8 mouse cellular contexts compared by ENCODE assay signal in the genomic region with DNA sequence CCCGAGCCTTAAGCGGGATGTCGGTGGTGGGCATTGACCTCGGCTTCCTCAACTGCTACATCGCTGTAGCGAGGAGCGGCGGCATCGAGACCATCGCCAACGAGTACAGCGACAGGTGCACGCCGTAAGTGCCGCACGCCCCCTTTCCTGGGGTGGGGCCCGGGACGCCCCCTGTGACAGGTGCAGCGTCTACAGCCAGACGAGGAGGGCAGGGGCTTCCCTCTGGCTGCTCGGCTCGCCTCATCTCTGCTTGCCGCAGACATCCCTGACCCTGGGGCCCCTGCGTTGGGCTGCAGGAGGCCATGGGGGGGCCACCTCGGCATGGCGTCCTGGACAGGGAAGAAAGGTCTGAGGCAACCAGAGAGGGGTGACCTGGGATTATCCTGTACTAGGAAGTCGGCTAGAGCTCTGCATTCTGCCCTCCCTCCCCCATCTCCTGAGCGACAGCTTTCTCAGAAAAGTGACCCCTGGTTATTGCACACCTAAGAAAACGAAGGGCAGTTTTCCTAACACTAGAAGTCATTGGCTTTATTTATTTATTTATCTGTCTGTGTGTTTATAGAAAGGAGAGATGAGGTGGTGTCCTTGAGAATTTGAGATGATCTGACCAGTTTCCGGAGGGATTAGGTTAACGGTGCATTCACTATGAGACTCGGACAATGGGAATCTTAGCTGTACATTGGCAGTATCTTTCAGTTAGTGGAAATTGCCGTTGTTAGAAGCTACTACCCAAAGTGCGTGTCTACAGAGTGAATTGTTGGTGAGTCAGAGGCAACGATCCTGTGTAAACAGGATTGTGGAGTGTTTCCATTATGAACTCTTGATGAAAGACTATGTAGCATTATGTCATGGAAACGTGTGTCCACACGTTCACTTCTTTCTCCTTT. TPM values are rescaled to one million over a fixed set of nuclear protein-coding genes. Genes with fewer than 3 reads are reported as not detected.
DNase-seq lines count a peak whose midpoint lies in the region; ATAC-seq lines count a peak whose summit lies in the region.

No protein-coding gene starts in this region.

- DNase-seq in kidney, postnatal 4 days = no peak
- peak; percentile 2 for DNase-seq in T-cell, adult 2 months (ENCODE audit: low spot score)
- no peak for DNase-seq in urinary bladder, postnatal 10 days (ENCODE audit: low spot score)

- peak; percentile 60 for ATAC-seq in kidney, embryonic 14.5 days (ENCODE audit: low FRiP score, low TSS enrichment)
- peak; percentile 26 for ATAC-seq in erythroid progenitor cell, adult 5-6 weeks (replicated peaks; ENCODE audit: low FRiP score, poor library complexity, severe bottlenecking)
- peak; percentile 55 for ATAC-seq in inflammation-experienced regulatory T-cells, adult 6 months
- ATAC-seq in stomach, embryonic 16.5 days (ENCODE audit: insufficient read depth, low FRiP score) = no peak; the same call in 1 of the 2 replicates

- no peaks in the 10 kb centered on the region for H3K27me3 ChIP-seq in kidney, embryonic 14.5 days (ENCODE audit: control insufficient read depth, insufficient read depth, low read length)
- H3K27me3 ChIP-seq in stomach, embryonic 16.5 days (ENCODE audit: control insufficient read depth, insufficient read depth, low read length) = no peaks in the 10 kb centered on the region

- 0 out of 2 replicates have a peak overlapping the region, but pooled peaks have one; percentile 24 for H3K27ac ChIP-seq in kidney, embryonic 14.5 days (ENCODE audit: low read depth, low read length)
- H3K27ac ChIP-seq in macrophage = 0 out of 2 replicates have a peak overlapping the region, but pooled peaks have one; percentile 8
- H3K27ac ChIP-seq in stomach, embryonic 16.5 days (ENCODE audit: low read length) = peak overlapping the region; percentile 73

- H3K9me3 ChIP-seq in kidney, embryonic 14.5 days (ENCODE audit: control insufficient read depth, low read length) = no peaks in the 10 kb centered on the region
- no peaks in the 10 kb centered on the region for H3K9me3 ChIP-seq in stomach, embryonic 16.5 days (replicated peaks; ENCODE audit: control insufficient read depth, low read length)

- H3K4me3 ChIP-seq in kidney, embryonic 14.5 days (ENCODE audit: low read length) = peak overlapping the region; percentile 69
- H3K4me3 ChIP-seq in macrophage (ENCODE audit: inconsistent target) = peak overlapping the region; percentile 67
- H3K4me3 ChIP-seq in stomach, embryonic 16.5 days (replicated peaks; ENCODE audit: low read length) = peak overlapping the region; percentile 73

- peak overlapping the region; percentile 66 for H3K9ac ChIP-seq in kidney, embryonic 14.5 days (ENCODE audit: low read depth, low read length)
- peak overlapping the region; percentile 77 for H3K9ac ChIP-seq in stomach, embryonic 16.5 days (ENCODE audit: low read length)

- WGBS in kidney, embryonic 14.5 days = 3% methylated on average over 35 of the region's 37 CpGs
- 3% methylated on average over 37 of the region's 37 CpGs for WGBS in macrophage (ENCODE audit: missing documents)
- WGBS in stomach, embryonic 16.5 days = 2% methylated on average over 37 of the region's 37 CpGs

- H3K79me2 ChIP-seq in macrophage (ENCODE audit: inconsistent target) = peaks cover 27% of the 10 kb centered on the region; the same call in 1 of the 2 replicates

- peaks cover 5% of the 10 kb centered on the region; the same call in 1 of the 2 replicates for H3K4me1 ChIP-seq in kidney, embryonic 14.5 days (ENCODE audit: control insufficient read depth, insufficient read depth, low read length)
- H3K4me1 ChIP-seq in stomach, embryonic 16.5 days (ENCODE audit: control insufficient read depth, insufficient read depth, low read length) = peaks cover 12% of the 10 kb centered on the region; the same call in 1 of the 2 replicates

- H3K4me2 ChIP-seq in kidney, embryonic 14.5 days (replicated peaks; ENCODE audit: low read depth, low read length) = peak overlapping the region; percentile 96
- H3K4me2 ChIP-seq in stomach, embryonic 16.5 days (ENCODE audit: low read depth, low read length) = peak overlapping the region; percentile 98

- no peaks in the 10 kb centered on the region for H3K36me3 ChIP-seq in kidney, embryonic 14.5 days (ENCODE audit: control insufficient read depth, insufficient read depth, low read length)
- no peaks in the 10 kb centered on the region for H3K36me3 ChIP-seq in macrophage (ENCODE audit: inconsistent target)
- H3K36me3 ChIP-seq in stomach, embryonic 16.5 days (ENCODE audit: control insufficient read depth, insufficient read depth, low read length) = no peaks in the 10 kb centered on the region

RNA-seq across cellular contexts. Expression of gene Hspa4l, which starts 1.6 kb away (rescaled TPM):
- 4.3 and 8.8 TPM in 2 replicates for polyA plus RNA-seq in kidney, embryonic 14.5 days (2014; fragmentation: Nextera tagmentation; extraction: Ambion mirVana)
- total RNA-seq in erythroid progenitor cell, adult 5-6 weeks (2015; ENCODE audit: low replicate concordance) = 84.3 and 85.8 TPM in 2 replicates
- total RNA-seq in erythroid progenitor cell, adult 5-6 weeks (2017; ENCODE audit: low replicate concordance) = 58.1 and 152 TPM in 2 replicates
- 10 to 100 TPM; 21.5 to 44.4 (median 25.4) TPM for polyA plus RNA-seq in inflammation-experienced regulatory T-cells, adult 6 months (2017; shearing (Covaris generic))
- total RNA-seq in macrophage (2018; cell fraction: chromatin; rRNA removed) = 10 to 100 TPM; 22.8 to 90.0 (median 56.5) TPM
- total RNA-seq in macrophage (2018; cell fraction: cytosol; rRNA removed) = 10 to 100 TPM; 11.7 to 19.6 (median 15.8) TPM
- 10 to 100 TPM; 12.1 to 55.3 (median 28.7) TPM for total RNA-seq in macrophage (2018; cell fraction: nucleus; rRNA removed)
- polyA plus RNA-seq in macrophage (2018) = 8.3 to 17.8 TPM (median 11.8 TPM) in 3 replicates
- polyA plus RNA-seq in stomach, embryonic 16.5 days (2015; fragmentation: Nextera tagmentation; extraction: Ambion mirVana) = 13.9 and 14.1 TPM in 2 replicates

RNA-seq across cellular contexts. Expression of gene Slc25a31, which starts 37.2 kb away (rescaled TPM):
- polyA plus RNA-seq in kidney, embryonic 14.5 days (2014; fragmentation: Nextera tagmentation; extraction: Ambion mirVana) = 0.28 TPM in 1 of 2 replicates, not detected in the other
- not detected in 2 replicates for total RNA-seq in erythroid progenitor cell, adult 5-6 weeks (2015; ENCODE audit: low replicate concordance)
- total RNA-seq in erythroid progenitor cell, adult 5-6 weeks (2017; ENCODE audit: low replicate concordance) = not detected in 2 replicates
- polyA plus RNA-seq in inflammation-experienced regulatory T-cells, adult 6 months (2017; shearing (Covaris generic)) = not detected
- 1 to 10 TPM in 1 of 26 experiments, under 1 TPM in 6, not detected in 19; 0.36 to 1.3 (median 0.74) TPM for total RNA-seq in macrophage (2018; cell fraction: chromatin; rRNA removed)
- total RNA-seq in macrophage (2018; cell fraction: cytosol; rRNA removed) = under 1 TPM in 19 of 26 experiments, not detected in 7; 0.03 to 0.42 (median 0.17) TPM
- 1 to 10 TPM in 1 of 26 experiments, under 1 TPM in 10, not detected in 15; 0.20 to 1.5 (median 0.42) TPM for total RNA-seq in macrophage (2018; cell fraction: nucleus; rRNA removed)
- 0.20 to 0.26 TPM (median 0.22 TPM) in 3 replicates for polyA plus RNA-seq in macrophage (2018)
- polyA plus RNA-seq in stomach, embryonic 16.5 days (2015; fragmentation: Nextera tagmentation; extraction: Ambion mirVana) = 0.10 and 0.30 TPM in 2 replicates

RNA-seq across cellular contexts. Expression of gene Plk4, which starts 53.9 kb away (rescaled TPM):
- polyA plus RNA-seq in kidney, embryonic 14.5 days (2014; fragmentation: Nextera tagmentation; extraction: Ambion mirVana) = 48.7 and 74.8 TPM in 2 replicates
- 142 and 182 TPM in 2 replicates for total RNA-seq in erythroid progenitor cell, adult 5-6 weeks (2015; ENCODE audit: low replicate concordance)
- total RNA-seq in erythroid progenitor cell, adult 5-6 weeks (2017; ENCODE audit: low replicate concordance) = 197 and 209 TPM in 2 replicates
- polyA plus RNA-seq in inflammation-experienced regulatory T-cells, adult 6 months (2017; shearing (Covaris generic)) = 10 to 100 TPM in 1 of 3 experiments, 1 to 10 TPM in 2; 4.8 to 19.8 (median 6.1) TPM
- 10 to 100 TPM; 14.8 to 81.6 (median 25.4) TPM for total RNA-seq in macrophage (2018; cell fraction: chromatin; rRNA removed)
- 10 to 100 TPM in 3 of 26 experiments, 1 to 10 TPM in 23; 3.5 to 11.5 (median 5.8) TPM for total RNA-seq in macrophage (2018; cell fraction: cytosol; rRNA removed)
- 10 to 100 TPM; 11.9 to 45.1 (median 21.8) TPM for total RNA-seq in macrophage (2018; cell fraction: nucleus; rRNA removed)
- polyA plus RNA-seq in macrophage (2018) = 2.7 to 9.9 TPM (median 4.5 TPM) in 3 replicates
- polyA plus RNA-seq in stomach, embryonic 16.5 days (2015; fragmentation: Nextera tagmentation; extraction: Ambion mirVana) = 33.1 and 35.9 TPM in 2 replicates

Comparison
In these comparisons a context has a peak if more than half of its experiments do, and no peak if none do; other contexts are left out.
1. H3K27ac ChIP-seq: peak in every context shown above with its lines; median percentile 73 in stomach, embryonic 16.5 days; 24 in kidney, embryonic 14.5 days; 8 in macrophage.